Mouse (Mus musculus): ENCODE measurements around the gene Pex6.

DNA sequence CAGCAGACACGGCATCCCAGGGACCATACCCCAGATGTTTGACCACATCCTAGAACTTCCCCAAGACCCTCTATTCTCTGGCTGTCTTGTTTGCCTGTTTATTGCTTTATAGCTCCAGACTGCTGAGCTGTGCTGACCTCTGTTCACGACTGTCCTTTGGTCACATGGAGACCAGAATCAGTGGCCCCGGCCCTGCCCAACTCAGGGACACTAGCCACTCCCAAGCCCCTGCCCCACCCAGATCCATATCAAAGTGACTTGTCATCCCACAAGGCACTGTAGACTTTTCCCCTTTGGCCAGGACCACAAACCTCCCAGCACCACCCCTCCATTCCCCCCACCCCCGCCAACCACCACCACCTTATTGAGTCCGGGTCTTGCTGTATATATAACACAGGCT, 12.0 kb upstream of the Pex6 start:
- TF ChIP-seq EP300 (IDR thresholded peaks at IDR 0.05; ENCODE audit: low read depth) = no peak
- no peak for TF ChIP-seq CTCF (IDR thresholded peaks at IDR 0.05; ENCODE audit: low read depth)
